Mouse (Mus musculus): ENCODE data around the gene Doxl2.

DNA sequence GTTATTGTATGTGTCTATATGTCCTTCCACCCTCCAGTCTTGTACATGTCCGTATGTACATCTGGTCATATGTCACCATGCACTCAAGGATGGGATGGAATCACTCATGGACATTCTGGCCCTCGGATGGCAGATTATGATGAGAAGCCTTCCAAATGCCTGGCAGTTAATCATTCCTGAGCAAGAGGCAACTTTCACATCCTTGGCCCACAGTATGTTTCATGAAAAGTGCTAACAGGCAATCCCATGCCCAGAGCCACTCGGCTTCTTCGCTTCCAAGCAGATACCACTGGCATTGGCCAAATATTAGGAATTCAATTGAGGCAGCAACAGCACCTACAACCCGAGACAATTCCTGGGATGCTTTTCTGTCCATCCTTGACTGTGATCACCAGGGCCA, 24.1 kb upstream of the Doxl2 start:
- TF ChIP-seq CTCF (IDR thresholded peaks at IDR 0.05) (no peak), EP300 (IDR thresholded peaks at IDR 0.05) (no peak)

All from lung, postnatal 0 days (tissue).